Mouse (Mus musculus) hindbrain, embryonic 14.5 days (tissue): ENCODE measurements around the gene Gm14409. TPM values are rescaled to one million over a fixed set of nuclear protein-coding genes. Genes with fewer than 3 reads are reported as not detected.
"Not testable (repeated sequence)": the region's sequence is repeated elsewhere in the genome, so short reads cannot be mapped to it uniquely, and the experiment has no call there.

Experiments
- ATAC-seq: fragments of 200-750 bp; cut with Nextera tagmentation; 2 replicates; pipeline ENCODE4 v1.8.0; 2017; ENCODE audit warnings: moderate number of reproducible peaks, mild to moderate bottlenecking, moderate TSS enrichment, moderate library complexity; ENCODE audit not compliant: low FRiP score
- DNase-seq: peaks from one replicate; pipeline ENCODE4 v3.0.0-alpha.2; 2015; ENCODE audit warnings: low spot score
- H3K27ac ChIP-seq: fragments of 300-500 bp; sonication (generic); 2 replicates; pipeline ENCODE4 v1.5.1; 2014; ENCODE audit warnings: mild to moderate bottlenecking, moderate library complexity
- H3K27me3 ChIP-seq: fragments of 300-500 bp; sonication (generic); 2 replicates; pipeline ENCODE4 v1.6.1; 2014; ENCODE audit warnings: mild to moderate bottlenecking, low read length, mixed read lengths; ENCODE audit not compliant: control insufficient read depth, insufficient read depth
- H3K36me3 ChIP-seq: fragments of 300-500 bp; sonication (generic); replicated peaks from 2 replicates; pipeline ENCODE4 v1.6.1; 2014; ENCODE audit not compliant: control insufficient read depth, insufficient read depth
- H3K4me1 ChIP-seq: fragments of 300-500 bp; sonication (generic); replicated peaks from 2 replicates; pipeline ENCODE4 v1.6.1; 2014; ENCODE audit warnings: antibody characterized with exemption, low read length, mixed read lengths; ENCODE audit not compliant: control insufficient read depth, insufficient read depth
- H3K4me2 ChIP-seq: fragments of 300-500 bp; sonication (generic); replicated peaks from 2 replicates; pipeline ENCODE4 v1.6.1; 2014; ENCODE audit warnings: mild to moderate bottlenecking, moderate library complexity
- H3K4me3 ChIP-seq: fragments of 300-500 bp; sonication (generic); replicated peaks from 2 replicates; pipeline ENCODE4 v1.5.1; 2014; ENCODE audit warnings: mild to moderate bottlenecking, low read length
- H3K9ac ChIP-seq: fragments of 300-500 bp; sonication (generic); 2 replicates; pipeline ENCODE4 v1.6.1; 2014
- H3K9me3 ChIP-seq: fragments of 300-500 bp; sonication (generic); 2 replicates; pipeline ENCODE4 v1.6.1; 2016; ENCODE audit warnings: low read length; ENCODE audit not compliant: control insufficient read depth
- whole genome bisulfite sequencing: fragments of 180-500 bp; shearing (Covaris S2); extraction: QIAGEN DNeasy Blood & Tissue Kit; methylation state at CpG from one replicate; pipeline ENCODE4 v1.1.7; 2014; 5-methylcytosine and 5-hydroxymethylcytosine counted together
- polyA plus RNA-seq: library from polyadenylated mRNA; unstranded; fragments of >200 nt; fragmentation: Nextera tagmentation; extraction: Ambion mirVana; gene quantifications from 2 replicates; pipeline ENCODE4 v1.2.1, GENCODE M21; 2014

Gene Gm14409
- polyA plus RNA-seq: not detected in 2 replicates

DNA sequence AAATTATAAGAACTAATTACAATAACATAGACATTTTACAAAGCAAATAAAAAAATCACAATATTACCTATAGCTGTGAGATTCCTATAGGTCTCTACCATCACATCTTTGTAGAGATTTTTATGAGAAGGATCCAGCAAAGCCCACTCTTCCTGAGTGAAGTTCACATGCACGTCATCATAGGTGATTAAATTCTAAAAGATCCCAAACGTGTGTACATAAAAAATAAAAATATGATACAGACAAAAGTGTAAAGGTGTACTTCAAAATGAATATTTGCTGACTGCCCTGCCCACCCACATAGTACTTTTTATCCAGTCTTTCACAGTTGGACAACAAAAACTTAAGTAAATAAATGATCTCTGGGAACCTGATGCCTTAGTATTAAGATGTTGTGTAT lies at the start of gene Gm14409:
TSS of gene Gm14409 (minus strand) at position 101 of the 400 bp plus-strand sequence.
- not testable (repeated sequence) for DNase-seq, H3K4me2 ChIP-seq, H3K4me3 ChIP-seq, H3K27me3 ChIP-seq, H3K9ac ChIP-seq, H3K4me1 ChIP-seq, H3K36me3 ChIP-seq, ATAC-seq, H3K9me3 ChIP-seq, H3K27ac ChIP-seq
- WGBS: no CpG with 5 or more reads among the region's 2 CpGs

DNA sequence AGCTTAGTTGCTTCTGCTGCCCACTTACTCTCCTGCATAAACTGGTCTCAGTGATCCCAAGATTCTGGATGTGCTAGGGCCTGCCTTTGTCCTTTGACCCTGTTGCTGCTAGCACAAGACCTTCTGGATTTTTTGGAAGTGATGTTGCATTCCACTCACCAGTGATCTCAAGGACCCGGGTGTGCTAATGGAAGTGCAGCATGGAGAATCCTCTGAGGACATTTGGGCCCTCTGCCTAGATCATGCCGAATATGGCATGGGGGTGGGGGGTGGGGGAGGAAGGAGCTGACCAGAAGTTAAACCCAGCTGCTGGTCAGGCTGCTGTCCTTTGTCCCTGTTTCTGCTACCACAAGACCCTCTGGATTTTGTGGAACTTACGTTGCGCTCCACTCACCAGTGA lies 42.8 kb upstream of the Gm14409 start:
- not testable (repeated sequence) for H3K4me2 ChIP-seq, ATAC-seq, H3K9ac ChIP-seq, H3K27ac ChIP-seq, H3K4me3 ChIP-seq, H3K9me3 ChIP-seq, H3K36me3 ChIP-seq, H3K27me3 ChIP-seq, DNase-seq, H3K4me1 ChIP-seq
- 94% methylated on average over 4 of the region's 4 CpGs for WGBS

DNA sequence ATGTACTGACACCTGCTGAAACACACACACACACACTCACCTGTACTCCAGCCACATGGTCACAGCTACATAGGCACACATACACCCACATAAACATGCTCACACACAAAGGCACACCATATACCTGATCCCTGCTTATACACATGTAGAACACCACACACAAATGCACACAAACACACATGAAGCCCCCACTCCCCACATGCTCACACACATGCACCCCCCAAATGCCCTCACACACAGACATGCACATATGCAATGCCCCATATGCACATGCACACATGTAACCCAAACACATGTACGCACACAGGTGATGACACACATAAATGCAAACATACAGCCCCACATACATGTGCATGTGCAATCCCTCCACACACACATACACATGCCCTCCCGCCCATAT lies 38.1 kb upstream of the Gm14409 start:
- H3K36me3 ChIP-seq, H3K4me1 ChIP-seq, H3K27me3 ChIP-seq, H3K27ac ChIP-seq, H3K4me2 ChIP-seq, ATAC-seq, DNase-seq, H3K9me3 ChIP-seq, H3K9ac ChIP-seq, H3K4me3 ChIP-seq: not testable (repeated sequence)
- no CpG with 5 or more reads among the region's 2 CpGs for WGBS

DNA sequence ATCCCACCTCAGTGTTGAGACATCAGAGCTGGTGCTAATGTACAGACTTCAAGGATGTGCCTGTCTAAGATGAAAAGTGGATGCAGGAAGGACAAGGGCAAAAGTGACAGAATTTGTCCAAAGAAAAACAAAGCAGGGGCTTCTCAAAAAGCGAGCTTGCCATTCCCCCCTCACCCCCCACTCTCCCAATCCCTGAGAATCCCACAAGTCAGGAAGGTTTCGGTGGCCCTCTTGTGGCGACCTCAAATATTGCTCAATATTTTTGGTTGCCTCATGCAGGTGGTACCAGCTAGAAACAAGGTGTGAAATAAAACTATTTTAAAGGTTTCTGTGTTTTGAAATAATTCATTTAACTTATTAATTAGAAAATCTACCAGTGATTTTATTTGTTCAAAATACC lies 16.9 kb upstream of the Gm14409 start:
- H3K27ac ChIP-seq, H3K36me3 ChIP-seq, H3K4me3 ChIP-seq, H3K9me3 ChIP-seq, DNase-seq, ATAC-seq, H3K27me3 ChIP-seq, H3K4me1 ChIP-seq, H3K4me2 ChIP-seq, H3K9ac ChIP-seq: not testable (repeated sequence)
- 25% methylated on average over 3 of the region's 3 CpGs for WGBS

DNA sequence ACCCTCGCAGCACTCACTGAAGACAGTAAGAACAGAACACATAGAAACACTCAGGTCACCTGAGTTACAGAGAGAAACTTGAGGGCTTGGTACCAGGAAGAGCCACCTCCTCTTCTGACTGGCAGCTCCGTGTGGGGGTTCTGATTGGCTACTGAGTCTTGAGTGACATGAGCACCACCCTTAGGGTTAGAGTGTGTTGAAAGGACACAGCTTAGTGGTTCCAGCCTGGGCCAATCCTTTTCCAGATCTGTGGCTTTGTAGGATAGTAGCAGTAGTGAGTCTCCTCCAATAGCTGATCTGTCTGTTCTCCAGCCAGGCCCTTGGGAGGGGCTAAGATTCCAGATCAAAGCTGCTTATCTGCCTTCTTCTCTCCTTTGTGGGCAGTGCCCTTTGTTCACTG lies 10.9 kb upstream of the Gm14409 start:
- H3K9ac ChIP-seq, ATAC-seq, H3K27ac ChIP-seq, H3K4me2 ChIP-seq, H3K36me3 ChIP-seq, H3K9me3 ChIP-seq, DNase-seq, H3K4me1 ChIP-seq, H3K4me3 ChIP-seq, H3K27me3 ChIP-seq: not testable (repeated sequence)
- 69% methylated on average over 1 of the region's 2 CpGs for WGBS

DNA sequence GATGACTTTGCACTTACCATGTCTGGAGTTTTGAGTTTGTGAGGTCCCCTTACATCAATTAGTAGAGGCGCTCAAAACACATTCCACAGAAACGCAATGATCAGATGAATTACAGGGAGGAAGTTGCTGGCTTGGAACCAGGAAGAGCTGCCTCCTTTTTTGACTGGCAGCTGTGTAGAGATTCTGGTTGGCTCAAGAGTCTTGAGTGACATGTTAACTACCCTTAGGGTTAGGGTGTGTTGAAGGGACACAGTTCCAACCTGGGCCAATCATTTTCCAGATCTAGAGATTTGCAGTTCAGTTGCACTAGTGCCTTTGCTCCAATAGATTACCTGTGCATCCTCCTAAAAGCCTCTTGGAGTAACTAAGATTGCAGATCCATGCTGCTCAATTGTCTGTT lies 5.4 kb upstream of the Gm14409 start:
- H3K9me3 ChIP-seq, H3K4me1 ChIP-seq, ATAC-seq, H3K9ac ChIP-seq, H3K27me3 ChIP-seq, H3K4me3 ChIP-seq, H3K27ac ChIP-seq, H3K36me3 ChIP-seq, DNase-seq, H3K4me2 ChIP-seq: not testable (repeated sequence)
- WGBS: 86% methylated on average over 2 of the region's 2 CpGs

DNA sequence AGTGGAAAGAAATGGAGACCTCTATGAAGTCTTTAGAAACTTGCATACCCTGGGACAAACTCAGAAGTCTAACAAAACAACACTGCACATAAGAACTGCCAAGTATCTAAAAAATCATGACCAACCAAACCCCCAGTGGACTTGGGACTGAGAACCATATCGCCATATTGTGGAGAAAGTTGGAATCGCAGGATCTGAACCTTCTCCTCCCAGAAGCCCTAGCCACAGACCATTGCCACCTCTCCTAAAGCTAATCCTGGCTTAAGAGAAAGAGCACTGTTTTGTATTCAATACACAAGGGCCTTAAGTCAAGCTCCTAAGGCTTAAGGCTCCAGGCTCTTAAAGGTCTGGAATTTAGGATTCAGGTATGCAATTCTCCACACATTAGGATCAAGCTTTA lies 19.4 kb downstream of the Gm14409 start:
- not testable (repeated sequence) for H3K9ac ChIP-seq, ATAC-seq, H3K27ac ChIP-seq, H3K4me3 ChIP-seq, H3K9me3 ChIP-seq, H3K27me3 ChIP-seq, H3K36me3 ChIP-seq, H3K4me1 ChIP-seq, H3K4me2 ChIP-seq, DNase-seq
- 79% methylated on average over 2 of the region's 2 CpGs for WGBS

DNA sequence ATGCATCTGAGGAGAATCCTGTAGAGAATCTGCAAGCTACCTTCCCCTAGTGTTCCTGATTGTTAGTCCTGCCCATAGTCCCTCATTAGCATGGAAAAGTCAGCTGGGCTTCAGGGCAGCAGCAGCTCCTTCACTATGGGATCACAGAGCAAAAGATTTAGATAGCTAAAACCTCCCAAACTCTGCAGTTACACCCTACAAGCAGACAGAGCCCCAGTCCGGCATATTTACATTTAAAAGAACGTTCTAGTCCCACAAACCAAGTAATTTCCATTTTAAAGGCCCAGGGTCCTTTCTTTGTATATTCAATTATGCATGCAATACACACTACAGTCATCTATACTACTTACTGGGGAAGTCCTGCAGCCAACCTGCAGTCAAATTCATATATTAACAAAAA lies 36.4 kb downstream of the Gm14409 start:
- H3K9me3 ChIP-seq, H3K4me3 ChIP-seq, H3K4me2 ChIP-seq, H3K4me1 ChIP-seq, H3K9ac ChIP-seq, ATAC-seq, H3K36me3 ChIP-seq, H3K27me3 ChIP-seq, H3K27ac ChIP-seq, DNase-seq: not testable (repeated sequence)
- WGBS: 48% methylated on average over 2 of the region's 2 CpGs
